8 mouse cellular contexts compared by ENCODE assay signal in genomic region chr2:168651757-168652156, GRCm38 (mm10). TPM values are rescaled to one million over a fixed set of nuclear protein-coding genes. Genes with fewer than 3 reads are reported as not detected.
DNase-seq lines count a peak whose midpoint lies in the region; ATAC-seq and TF ChIP-seq lines count a peak whose summit lies in the region.

No protein-coding gene starts in this region.

- H3K4me1 ChIP-seq in lung, adult 2 months (ENCODE audit: control insufficient read depth, insufficient read depth, low read length): no peaks in the 10 kb centered on the region
- peaks cover 7% of the 10 kb centered on the region; the same call in 1 of the 2 replicates for H3K4me1 ChIP-seq in small intestine, adult 2 months (ENCODE audit: control insufficient read depth, insufficient read depth, insufficient read length, low read length)
- peaks cover 6% of the 10 kb centered on the region; the same call in 1 of the 2 replicates for H3K4me1 ChIP-seq in neural tube, embryonic 15.5 days

- peak; percentile 48; the same call in 1 of the 2 replicates for TF ChIP-seq CTCF in lung, adult 2 months (IDR thresholded peaks at IDR 0.05; ENCODE audit: insufficient read depth, low read length)
- peak; percentile 40; the same call in 1 of the 2 replicates for TF ChIP-seq CTCF in small intestine, adult 2 months (IDR thresholded peaks at IDR 0.05; ENCODE audit: extremely low read depth, insufficient read length, insufficient replicate concordance, low read depth, low read length)

- no peak overlapping the region for H3K4me2 ChIP-seq in neural tube, embryonic 15.5 days

- H3K9me3 ChIP-seq in neural tube, embryonic 15.5 days (replicated peaks): no peaks in the 10 kb centered on the region

- H3K9ac ChIP-seq in neural tube, embryonic 15.5 days (replicated peaks): no peak overlapping the region

- peak; percentile 50; the same call in 1 of the 2 replicates for ATAC-seq in common myeloid progenitor, adult 5-6 weeks (replicated peaks; ENCODE audit: low read depth, poor library complexity, severe bottlenecking)
- no peak for ATAC-seq in neural tube, embryonic 15.5 days (ENCODE audit: low FRiP score)

- DNase-seq in adrenal gland, postnatal 36 days: peak; percentile 44 to 51
- DNase-seq in adrenal gland, postnatal 4 days (ENCODE audit: low spot score in 2 of 2): no peak
- DNase-seq in lung, adult 2 months: no peak
- DNase-seq in lung, postnatal 25 days (ENCODE audit: low spot score): no peak
- DNase-seq in left cerebral cortex, adult 18-20 months (ENCODE audit: low spot score in 2 of 2): no peak

- no peaks in the 10 kb centered on the region for H3K27me3 ChIP-seq in small intestine, adult 2 months (ENCODE audit: control insufficient read depth, insufficient read depth, low read length)
- no peaks in the 10 kb centered on the region for H3K27me3 ChIP-seq in neural tube, embryonic 15.5 days (replicated peaks)

- WGBS in lung, adult 2 months: 50% methylated on average over 7 of the region's 7 CpGs
- 52% methylated on average over 7 of the region's 7 CpGs for WGBS in small intestine, adult 2 months
- 53% methylated on average over 7 of the region's 7 CpGs for WGBS in neural tube, embryonic 15.5 days

- TF ChIP-seq POLR2A in lung, adult 2 months (IDR thresholded peaks at IDR 0.05; ENCODE audit: borderline replicate concordance, extremely low read depth, low read depth, low read length): no peak
- TF ChIP-seq POLR2A in small intestine, adult 2 months (IDR thresholded peaks at IDR 0.05; ENCODE audit: low read depth, low read length): no peak

- no peak overlapping the region for H3K4me3 ChIP-seq in lung, adult 2 months (replicated peaks; ENCODE audit: extremely low read depth, low read depth, low read length)
- no peak overlapping the region for H3K4me3 ChIP-seq in small intestine, adult 2 months (ENCODE audit: low read depth, low read length)
- H3K4me3 ChIP-seq in neural tube, embryonic 15.5 days (replicated peaks): no peak overlapping the region

- H3K27ac ChIP-seq in small intestine, adult 2 months (ENCODE audit: insufficient read depth, low read depth, low read length): no peak overlapping the region
- no peak overlapping the region for H3K27ac ChIP-seq in neural tube, embryonic 15.5 days (replicated peaks)

- H3K36me3 ChIP-seq in small intestine, adult 2 months (ENCODE audit: control insufficient read depth, insufficient read depth, low read length): peaks cover 41% of the 10 kb centered on the region
- H3K36me3 ChIP-seq in neural tube, embryonic 15.5 days: peaks cover 61% of the 10 kb centered on the region

RNA-seq across cellular contexts. Expression of gene Nfatc2, which starts 50.3 kb away (rescaled TPM):
- 1 to 10 TPM; 2.6 to 3.0 TPM for total RNA-seq in adrenal gland, postnatal 36 days (2021)
- 1 to 10 TPM; 4.4 to 5.0 TPM for total RNA-seq in adrenal gland, postnatal 4 days (2021)
- polyA plus RNA-seq in lung, adult 2 months (2012; rRNA removed): 2.5 and 3.2 TPM in 2 replicates
- total RNA-seq in common myeloid progenitor, adult 5-6 weeks (2017): 1.3 TPM in 2 replicates
- polyA plus RNA-seq in small intestine, adult 2 months (2012; rRNA removed): 3.9 and 4.3 TPM in 2 replicates
- 10 to 100 TPM in 1 of 2 experiments, 1 to 10 TPM in 1; 9.3 to 11.7 TPM for total RNA-seq in left cerebral cortex, adult 18-20 months (2021)
- polyA plus RNA-seq in neural tube, embryonic 15.5 days (2015; fragmentation: Nextera tagmentation; extraction: Ambion mirVana): 4.8 and 5.6 TPM in 2 replicates

Comparison
In these comparisons a context has a peak if more than half of its experiments do, and no peak if none do; other contexts are left out.
1. DNase-seq: peak in adrenal gland, postnatal 36 days (2 of 2); none in adrenal gland, postnatal 4 days (0 of 2), lung, adult 2 months (single experiment), lung, postnatal 25 days (single experiment) and left cerebral cortex, adult 18-20 months (0 of 2).